ENCODE assay signal across 9 mouse cellular contexts in the genomic region with DNA sequence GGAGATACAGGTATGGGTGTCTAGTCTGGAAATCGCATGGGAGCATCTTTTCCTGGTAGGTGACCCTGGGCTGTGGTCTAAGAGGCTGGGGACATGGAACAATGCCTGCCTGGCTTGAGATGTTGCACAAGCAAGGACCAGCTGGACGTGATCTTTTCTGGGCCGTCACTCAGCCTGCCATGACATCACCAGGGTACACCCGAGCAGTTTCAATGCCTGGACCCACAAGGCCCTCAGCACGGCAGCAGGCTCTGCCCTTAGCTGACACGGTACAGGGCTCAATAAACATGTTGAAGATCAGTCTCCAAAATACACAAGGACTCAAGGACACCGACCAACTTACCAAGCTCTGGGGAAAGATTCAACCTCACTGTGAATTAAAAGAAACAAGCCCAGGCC. TPM values are rescaled to one million over a fixed set of nuclear protein-coding genes. Genes with fewer than 3 reads are reported as not detected.
DNase-seq lines count a peak whose midpoint lies in the region; ATAC-seq lines count a peak whose summit lies in the region.
"Had no signal": no experiment of that assay in that cellular context is flagged by ENCODE, and none has a peak within 500 bp of the region (broad histone marks: within the 10 kb centered on the region; RNA-seq: fewer than 3 reads in every experiment).

No protein-coding gene starts in this region.

- peaks cover 6% of the 10 kb centered on the region; the same call in 1 of the 2 replicates for H3K9me3 ChIP-seq in kidney, embryonic 14.5 days (ENCODE audit: control insufficient read depth, low read length)
- H3K9me3 ChIP-seq: heart, embryonic 15.5 days had no signal

- H3K4me1 ChIP-seq in kidney, embryonic 14.5 days (ENCODE audit: control insufficient read depth, insufficient read depth, low read length) = 0 out of 2 replicates have a peak, but pooled peaks cover 3% of the 10 kb centered on the region

- no peak overlapping the region for H3K4me2 ChIP-seq in kidney, embryonic 14.5 days (replicated peaks; ENCODE audit: low read depth, low read length)
- H3K4me2 ChIP-seq: heart, embryonic 15.5 days had no signal

- H3K27me3 ChIP-seq in kidney, embryonic 14.5 days (ENCODE audit: control insufficient read depth, insufficient read depth, low read length) = no peaks in the 10 kb centered on the region
- H3K27me3 ChIP-seq: heart, embryonic 15.5 days had no signal

- H3K36me3 ChIP-seq in kidney, embryonic 14.5 days (ENCODE audit: control insufficient read depth, insufficient read depth, low read length) = peaks cover 42% of the 10 kb centered on the region

- 37% methylated on average over 7 of the region's 7 CpGs for WGBS in kidney, embryonic 14.5 days

- H3K4me3 ChIP-seq in kidney, embryonic 14.5 days (ENCODE audit: low read length) = no peak overlapping the region
- H3K4me3 ChIP-seq: heart, embryonic 15.5 days had no signal

- intact Hi-C loops in heart, postnatal 25 days (cut with DNase I) = no loop called here

- DNase-seq in kidney, adult 9 months = no peak
- DNase-seq in adrenal gland, postnatal 10 days = peak; percentile 62
- peak; percentile 54 for DNase-seq in heart, postnatal 25 days (ENCODE audit: low spot score)
- peak; percentile 66 for DNase-seq in lung, postnatal 36 days
- DNase-seq in thymus, postnatal 14 days = no peak
- DNase-seq: cerebellum, adult 11 months had no signal

- ATAC-seq in kidney, embryonic 14.5 days (ENCODE audit: low FRiP score, low TSS enrichment) = peak; percentile 59; the same call in 1 of the 2 replicates
- no peak for ATAC-seq in monocyte, adult 5-6 weeks (replicated peaks; ENCODE audit: insufficient number of reproducible peaks, low FRiP score, low TSS enrichment, poor library complexity, severe bottlenecking)

- H3K27ac ChIP-seq in kidney, embryonic 14.5 days (ENCODE audit: low read depth, low read length) = no peak overlapping the region
- H3K27ac ChIP-seq: heart, embryonic 15.5 days had no signal

- H3K9ac ChIP-seq in kidney, embryonic 14.5 days (ENCODE audit: low read depth, low read length) = no peak overlapping the region
- H3K9ac ChIP-seq: heart, embryonic 15.5 days had no signal

RNA-seq across cellular contexts. Expression of gene Tnrc18, which starts 34.3 kb away (rescaled TPM):
- 32.7 and 41.1 TPM in 2 replicates for polyA plus RNA-seq in kidney, embryonic 14.5 days (2014; fragmentation: Nextera tagmentation; extraction: Ambion mirVana)
- total RNA-seq in adrenal gland, postnatal 10 days (2021) = 10 to 100 TPM; 77.5 to 98.6 TPM
- 10 to 100 TPM; 50.5 to 59.1 TPM for total RNA-seq in heart, postnatal 25 days (2021)
- total RNA-seq in monocyte, adult 5-6 weeks (2017) = 10.9 to 48.5 TPM (median 22.5 TPM) in 3 replicates

Comparison
In these comparisons a context has a peak if more than half of its experiments do, and no peak if none do; other contexts are left out.
1. DNase-seq: peak in adrenal gland, postnatal 10 days (single experiment), heart, postnatal 25 days (single experiment) and lung, postnatal 36 days (single experiment); none in kidney, adult 9 months (single experiment) and thymus, postnatal 14 days (single experiment).